Mouse (Mus musculus): ENCODE measurements around the gene Vegfa. TPM values are rescaled to one million over a fixed set of nuclear protein-coding genes. Genes with fewer than 3 reads are reported as not detected.

The Vegfa gene
- total and polyA plus RNA-seq, 3 experiments: 15.3 to 50.0 (median 17.2) TPM

DNA sequence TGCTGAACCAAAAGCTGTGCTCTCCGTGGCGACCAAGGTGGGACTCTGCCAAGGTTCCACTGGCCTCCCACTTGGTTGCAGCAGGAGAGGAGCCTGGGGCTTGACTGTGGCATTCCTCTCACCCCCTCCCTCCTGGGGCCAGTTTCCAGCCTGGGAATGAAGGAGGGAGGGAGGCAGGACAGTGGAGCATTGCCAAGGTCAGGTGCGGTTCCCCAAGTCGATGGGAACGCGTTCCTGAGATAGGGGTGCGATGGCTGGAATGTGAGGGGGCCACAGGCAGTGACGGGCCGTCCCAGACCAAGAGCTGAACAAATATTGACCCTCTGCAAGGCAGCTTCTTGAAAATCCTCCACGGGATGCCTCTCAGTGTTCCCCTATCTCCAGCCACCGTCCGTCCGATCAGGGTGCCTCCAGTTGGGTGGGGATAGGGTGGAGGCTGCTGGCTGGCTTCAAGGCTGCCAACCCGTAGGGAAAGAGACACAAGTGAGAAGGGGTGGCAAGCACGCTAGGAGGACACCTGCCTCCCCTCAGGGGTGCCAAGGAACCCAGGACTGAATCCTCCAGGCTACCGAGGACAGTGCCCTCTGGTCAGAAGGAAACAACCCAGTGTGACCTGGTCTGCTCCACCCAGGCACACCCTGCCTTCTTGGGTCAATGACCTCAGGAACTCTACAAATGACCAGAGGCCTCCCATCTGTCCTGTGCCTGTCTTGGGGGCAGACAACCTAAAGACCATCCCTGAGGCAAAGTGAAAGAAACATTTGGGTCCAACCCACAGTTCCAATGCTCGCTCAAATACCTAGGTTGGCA is 61.2 kb downstream of the Vegfa start:
- Histone ChIP-seq H3K27ac (ENCODE audit: insufficient read depth, low read depth) (no peak overlapping the region), H3K4me1 (ENCODE audit: control insufficient read depth in 1 of 2, insufficient read depth in 2 of 2) (no peaks in the 10 kb centered on the region), H3K27me3 (replicated peaks) (peaks cover 98% of the 10 kb centered on the region), H3K4me2 (ENCODE audit: insufficient read depth, low read depth, poor library complexity, severe bottlenecking) (no peak overlapping the region), H3K79me2 (replicated peaks; ENCODE audit: control insufficient read depth, extremely low read depth, insufficient read depth, poor library complexity, severe bottlenecking) (no peaks in the 10 kb centered on the region), H3K9ac (ENCODE audit: insufficient read depth, low read depth) (no peak overlapping the region), H3K4me3 (replicated peaks in 1 of 3; ENCODE audit: low read depth in 2 of 3, low read length in 2 of 3, poor library complexity in 1 of 3) (no peak overlapping the region), H3K36me3 (replicated peaks in 1 of 2; ENCODE audit: control insufficient read depth in 1 of 2, insufficient read depth in 1 of 2, low read length in 1 of 2) (no peaks in the 10 kb centered on the region), H3K9me3 (replicated peaks; ENCODE audit: low read length) (peaks cover 4% of the 10 kb centered on the region)
- dilution Hi-C loops (cut with MboI; ENCODE audit: extremely low pct_ligation_motif_present, extremely low pct_unique_long_range_greater_than_20kb, low sequenced_read_pairs): no loop called here
- no peak for DNase-seq (ENCODE audit: extremely low read depth)
- in situ Hi-C loops (cut with MboI; ENCODE audit: low pct_ligation_motif_present, low pct_unique_long_range_greater_than_20kb, low sequenced_read_pairs): no loop called here
- TF ChIP-seq USF1 (IDR thresholded peaks at IDR 0.05; ENCODE audit: low read depth, low read length): no peak
- no peak for TF ChIP-seq POLR2AphosphoS2 (IDR thresholded peaks at IDR 0.05; ENCODE audit: low read depth, low read length)
- no peak for TF ChIP-seq UBTF (IDR thresholded peaks at IDR 0.05; ENCODE audit: low read depth, low read length)
- no peak for TF ChIP-seq RAD21 (IDR thresholded peaks at IDR 0.05; ENCODE audit: low read depth, low read length)
- TF ChIP-seq E2F4 (IDR thresholded peaks at IDR 0.05; ENCODE audit: insufficient replicate concordance, low read depth, low read length): no peak
- TF ChIP-seq MAZ (IDR thresholded peaks at IDR 0.05; ENCODE audit: low read depth, low read length): no peak
- TF ChIP-seq IRF4 (IDR thresholded peaks at IDR 0.05; ENCODE audit: low read depth, low read length): no peak
- no peak for TF ChIP-seq ZKSCAN1 (IDR thresholded peaks at IDR 0.05; ENCODE audit: borderline replicate concordance, low read depth, low read length)
- TF ChIP-seq SIN3A (IDR thresholded peaks at IDR 0.05; ENCODE audit: low read length): no peak
- no peak for TF ChIP-seq ZC3H11A (IDR thresholded peaks at IDR 0.05; ENCODE audit: low read depth, low read length)
- no peak for TF ChIP-seq ELF1 (IDR thresholded peaks at IDR 0.05; ENCODE audit: low read depth, low read length)
- TF ChIP-seq TCF12 (IDR thresholded peaks at IDR 0.05; ENCODE audit: low read depth, low read length): no peak
- no peak for TF ChIP-seq KAT2A (IDR thresholded peaks at IDR 0.05; ENCODE audit: insufficient replicate concordance, low read length)
- TF ChIP-seq HCFC1 (IDR thresholded peaks at IDR 0.05; ENCODE audit: low read depth, low read length): no peak
- no peak for TF ChIP-seq GABPA (IDR thresholded peaks at IDR 0.05; ENCODE audit: insufficient replicate concordance, low read depth, low read length)
- TF ChIP-seq EP300 (IDR thresholded peaks at IDR 0.05; ENCODE audit: low read length): no peak

GRCm38 (mm10) chr17:45969596-45969995 is 62.6 kb downstream of the Vegfa start:
- H3K27me3 ChIP-seq (replicated peaks): peaks cover 99% of the 10 kb centered on the region
- H3K9ac ChIP-seq (ENCODE audit: insufficient read depth, low read depth): no peak overlapping the region
- no peak overlapping the region for H3K27ac ChIP-seq (ENCODE audit: insufficient read depth, low read depth)
- H3K36me3 ChIP-seq (replicated peaks in 1 of 2; ENCODE audit: control insufficient read depth in 1 of 2, insufficient read depth in 1 of 2, low read length in 1 of 2): no peaks in the 10 kb centered on the region
- no peaks in the 10 kb centered on the region for H3K4me1 ChIP-seq (ENCODE audit: control insufficient read depth in 1 of 2, insufficient read depth in 2 of 2)
- in situ Hi-C loops (cut with MboI; ENCODE audit: low pct_ligation_motif_present, low pct_unique_long_range_greater_than_20kb, low sequenced_read_pairs): no loop called here
- no peak overlapping the region for H3K4me3 ChIP-seq (replicated peaks in 1 of 3; ENCODE audit: low read depth in 2 of 3, low read length in 2 of 3, poor library complexity in 1 of 3)
- dilution Hi-C loops (cut with MboI; ENCODE audit: extremely low pct_ligation_motif_present, extremely low pct_unique_long_range_greater_than_20kb, low sequenced_read_pairs): no loop called here
- H3K79me2 ChIP-seq (replicated peaks; ENCODE audit: control insufficient read depth, extremely low read depth, insufficient read depth, poor library complexity, severe bottlenecking): no peaks in the 10 kb centered on the region
- no peak for TF ChIP-seq NRF1 (IDR thresholded peaks at IDR 0.05; ENCODE audit: low read depth, low read length)
- peaks cover 4% of the 10 kb centered on the region for H3K9me3 ChIP-seq (replicated peaks; ENCODE audit: low read length)
- H3K4me2 ChIP-seq (ENCODE audit: insufficient read depth, low read depth, poor library complexity, severe bottlenecking): no peak overlapping the region
- DNase-seq (ENCODE audit: extremely low read depth): no peak
